Mouse (Mus musculus) hematopoietic stem cell, adult 5-6 weeks (primary cell): Measurements from ENCODE around the gene Olfr1197. TPM values are rescaled to one million over a fixed set of nuclear protein-coding genes. Genes with fewer than 3 reads are reported as not detected.

Experiments
- ATAC-seq, 2 experiments: fragments of 125-278 bp in 1 of 2; replicated peaks in 1 of 2; 2 replicates each; pipeline ENCODE4 v1.8.0; 2016 to 2017; ENCODE audit warnings: inconsistent platforms in 2 of 2, mild to moderate bottlenecking in 2 of 2, moderate number of reproducible peaks in 2 of 2, low read depth in 1 of 2, moderate TSS enrichment in 1 of 2; ENCODE audit not compliant: low FRiP score in 2 of 2, poor library complexity in 2 of 2, severe bottlenecking in 2 of 2, insufficient read depth in 1 of 2, low TSS enrichment in 1 of 2
- total RNA-seq: library from RNA; stranded (forward); fragments of 172-1452, 232-1000 nt; gene quantifications from 2 replicates; pipeline ENCODE4 v1.2.3, GENCODE M21; 2017

Olfr1197 gene
- total RNA-seq, result not detected in 2 replicates

DNA sequence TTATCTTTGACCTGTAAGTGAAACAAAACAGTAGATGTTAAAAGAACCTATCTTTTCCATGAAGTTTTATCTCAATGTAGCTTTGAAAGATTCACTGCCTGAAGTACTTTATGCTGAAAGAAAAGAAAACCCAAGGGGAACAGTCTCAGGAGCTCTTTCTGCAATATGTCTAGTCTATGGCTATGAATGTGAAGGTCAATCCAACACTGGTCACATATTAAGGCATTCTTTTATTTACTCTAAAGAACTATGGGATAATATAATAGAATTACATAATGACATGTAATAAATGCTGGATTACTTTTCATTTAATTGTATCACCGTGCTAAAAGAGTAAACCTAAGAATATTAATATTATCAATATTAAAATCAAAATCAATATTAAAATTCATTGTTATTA lies at the start of gene Olfr1197:
TSS of gene Olfr1197 (minus strand) at position 101 of the 400 bp plus-strand sequence.
- ATAC-seq, result no peak

- ATAC-seq, result no peak
These were observed 38.2 kb upstream of the Olfr1197 start, which contains the start of gene Olfr1200 for GRCm38 (mm10) chr2:88770388-88770787. Gene Olfr1200 (minus strand): TSS chr2:88770488.

- no peak for ATAC-seq
These were observed 28.2 kb upstream of the Olfr1197 start, which contains the start of gene Olfr1199 for GRCm38 (mm10) chr2:88760369-88760768. Gene Olfr1199 (minus strand): TSS chr2:88760469.

DNA sequence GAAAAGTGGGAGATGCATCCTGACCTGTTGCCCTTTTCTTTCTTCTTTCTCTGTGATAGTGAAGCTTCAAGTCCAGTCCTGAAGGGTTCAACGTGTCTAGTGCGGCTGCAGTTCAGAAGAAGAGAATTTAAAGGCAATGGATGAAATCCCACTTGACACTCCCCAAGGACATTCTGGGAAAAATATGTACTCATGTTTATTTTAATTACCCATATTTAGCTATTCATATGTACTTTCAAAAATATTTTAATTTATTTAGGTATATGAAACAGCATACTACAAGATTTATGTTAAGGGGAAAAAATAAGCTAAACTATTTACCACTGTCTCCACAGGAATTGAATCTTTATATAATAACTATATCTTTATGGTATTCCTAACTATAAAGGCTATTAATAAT lies 19.1 kb upstream of the Olfr1197 start, which contains the start of gene Olfr1198:
TSS of gene Olfr1198 (minus strand) at position 101 of the 400 bp plus-strand sequence.
- no peak for ATAC-seq

- ATAC-seq, result no peak
These were observed 11.2 kb upstream of the Olfr1197 start for GRCm38 (mm10) chr2:88743379-88743778.

DNA sequence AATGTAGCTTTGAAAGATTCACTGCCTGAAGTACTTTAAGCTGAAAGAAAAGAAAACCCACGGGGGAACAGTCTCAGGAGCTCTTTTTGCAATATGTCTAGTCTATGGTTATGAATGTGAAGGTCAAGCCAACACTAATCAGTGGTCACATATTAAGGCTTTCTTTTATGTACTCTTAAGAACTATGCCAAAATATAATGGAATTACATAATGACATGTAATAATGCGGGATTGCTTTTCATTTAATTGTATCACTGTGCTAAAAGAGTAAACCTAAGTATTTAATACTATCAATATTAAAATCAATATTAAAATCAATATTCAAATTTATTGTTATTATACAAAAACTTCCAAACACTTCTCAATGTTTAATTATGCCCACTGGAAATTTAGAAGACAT lies 27.7 kb downstream of the Olfr1197 start, which contains the start of gene Olfr1196:
TSS of gene Olfr1196 (minus strand) at position 101 of the 400 bp plus-strand sequence.
- ATAC-seq, result no peak

GRCm38 (mm10) chr2:88689087-88689486 lies 43.1 kb downstream of the Olfr1197 start, which contains the start of gene Olfr1195:
Gene Olfr1195 (minus strand): TSS chr2:88689187.
- ATAC-seq, result no peak

Other genes with a start within 250 kb of the Olfr1197 start
- not detected in 2 replicates for gene Olfr1184, start 248.8 kb downstream of the Olfr1197 start, total RNA-seq
- gene Olfr1185-ps1, start 239.0 kb downstream of the Olfr1197 start, total RNA-seq, result not detected in 2 replicates
- not detected in 2 replicates for gene Olfr1186, start 213.8 kb downstream of the Olfr1197 start, total RNA-seq
- gene Olfr1188, start 175.4 kb downstream of the Olfr1197 start, total RNA-seq, result not detected in 2 replicates
- not detected in 2 replicates for gene Olfr1189, start 145.9 kb downstream of the Olfr1197 start, total RNA-seq
- not detected in 2 replicates for gene Olfr1191-ps1, start 91.8 kb downstream of the Olfr1197 start, total RNA-seq
- not detected in 2 replicates for gene Olfr1192-ps1, start 83.9 kb downstream of the Olfr1197 start, total RNA-seq
- gene Olfr1193, start 56.7 kb downstream of the Olfr1197 start, total RNA-seq, result not detected in 2 replicates
- not detected in 2 replicates for gene Olfr1195, start 43.2 kb downstream of the Olfr1197 start, total RNA-seq
- not detected in 2 replicates for gene Olfr1196, start 27.8 kb downstream of the Olfr1197 start, total RNA-seq
- not detected in 2 replicates for gene Olfr1198, start 19.0 kb upstream of the Olfr1197 start, total RNA-seq
- gene Olfr1199, start 28.1 kb upstream of the Olfr1197 start, total RNA-seq, result not detected in 2 replicates
- not detected in 2 replicates for gene Olfr1200, start 38.1 kb upstream of the Olfr1197 start, total RNA-seq
- gene Olfr1201, start 60.7 kb upstream of the Olfr1197 start, total RNA-seq, result not detected in 2 replicates
- not detected in 2 replicates for gene Olfr1202, start 82.1 kb upstream of the Olfr1197 start, total RNA-seq
- gene Olfr1205, start 97.4 kb upstream of the Olfr1197 start, total RNA-seq, result not detected in 2 replicates
- not detected in 2 replicates for gene Olfr1204, start 116.9 kb upstream of the Olfr1197 start, total RNA-seq
- not detected in 2 replicates for gene Olfr1206, start 130.9 kb upstream of the Olfr1197 start, total RNA-seq
- not detected in 2 replicates for gene Olfr1208, start 169.9 kb upstream of the Olfr1197 start, total RNA-seq
- gene Olfr1209, start 182.8 kb upstream of the Olfr1197 start, total RNA-seq, result not detected in 2 replicates
- not detected in 2 replicates for gene Olfr1211, start 205.7 kb upstream of the Olfr1197 start, total RNA-seq
- not detected in 2 replicates for gene Olfr1212, start 221.6 kb upstream of the Olfr1197 start, total RNA-seq
- gene Gm13762, start 247.9 kb upstream of the Olfr1197 start, total RNA-seq, result not detected in 2 replicates